Mouse (Mus musculus) bone marrow macrophage, adult 2 months (primary cell): ENCODE results near the gene Fam19a5. TPM values are rescaled to one million over a fixed set of nuclear protein-coding genes. Genes with fewer than 3 reads are reported as not detected.

Experiments
- H3K27ac ChIP-seq: 2 replicates; pipeline ENCODE4 v1.5.1; 2012; ENCODE audit warnings: low read depth, low read length; ENCODE audit not compliant: insufficient read depth
- H3K4me1 ChIP-seq: 2 replicates; pipeline ENCODE4 v1.6.1; 2012; ENCODE audit warnings: low read length; ENCODE audit not compliant: control insufficient read depth, insufficient read depth
- H3K4me3 ChIP-seq: 2 replicates; pipeline ENCODE4 v1.5.1; 2012; ENCODE audit warnings: mild to moderate bottlenecking, low read length, moderate library complexity; ENCODE audit not compliant: insufficient read depth
- CTCF ChIP-seq: IDR thresholded peaks from 2 replicates; pipeline ENCODE4 v1.5.1; 2012; ENCODE audit warnings: low read depth, mild to moderate bottlenecking, low read length, moderate library complexity
- POLR2A ChIP-seq: IDR thresholded peaks from 2 replicates; pipeline ENCODE4 v1.6.1; 2012; ENCODE audit warnings: mild to moderate bottlenecking, low read depth, low read length, borderline replicate concordance
- polyA plus RNA-seq: library from polyadenylated mRNA; stranded (reverse); fragments of >200 nt; gene quantifications from 2 replicates; pipeline ENCODE4 v1.2.4, GENCODE M21; 2012; ENCODE audit not compliant: missing spikeins, insufficient read depth, insufficient read length

Fam19a5 gene
- polyA plus RNA-seq, 1 experiment, result not detected

- TF ChIP-seq POLR2A (no peak), CTCF (no peak)
- Histone ChIP-seq H3K4me1 (no peaks in the 10 kb centered on the region), H3K27ac (no peak overlapping the region), H3K4me3 (no peak overlapping the region)
Measured at GRCm38 (mm10) chr15:87656496-87657155, 112.5 kb downstream of the Fam19a5 start.

- TF ChIP-seq CTCF, result no peak
- TF ChIP-seq POLR2A, result no peak
- no peak overlapping the region for H3K4me3 ChIP-seq
- no peak overlapping the region for H3K27ac ChIP-seq
- no peaks in the 10 kb centered on the region for H3K4me1 ChIP-seq
Measured at GRCm38 (mm10) chr15:87659729-87660128, 115.6 kb downstream of the Fam19a5 start.

GRCm38 (mm10) chr15:87661954-87662353, 117.9 kb downstream of the Fam19a5 start:
- TF ChIP-seq CTCF, result no peak
- no peak for TF ChIP-seq POLR2A

GRCm38 (mm10) chr15:87666041-87666750, 122.1 kb downstream of the Fam19a5 start:
- Histone ChIP-seq H3K27ac (no peak overlapping the region), H3K4me3 (no peak overlapping the region), H3K4me1 (no peaks in the 10 kb centered on the region)
- TF ChIP-seq POLR2A, result no peak
- no peak for TF ChIP-seq CTCF

More at GRCm38 (mm10) chr15:87661954-87662353, 117.9 kb downstream of the Fam19a5 start:
- Histone ChIP-seq H3K4me1 (no peaks in the 10 kb centered on the region), H3K4me3 (no peak overlapping the region), H3K27ac (no peak overlapping the region)

GRCm38 (mm10) chr15:87667416-87667815, 123.3 kb downstream of the Fam19a5 start:
- Histone ChIP-seq H3K4me1 (no peaks in the 10 kb centered on the region), H3K4me3 (no peak overlapping the region), H3K27ac (no peak overlapping the region)
- TF ChIP-seq CTCF (no peak), POLR2A (no peak)

GRCm38 (mm10) chr15:87668112-87668511, 124.0 kb downstream of the Fam19a5 start:
- no peak for TF ChIP-seq CTCF
- TF ChIP-seq POLR2A, result no peak
- Histone ChIP-seq H3K4me1 (no peaks in the 10 kb centered on the region), H3K4me3 (no peak overlapping the region), H3K27ac (no peak overlapping the region)

- no peak for TF ChIP-seq CTCF
- TF ChIP-seq POLR2A, result no peak
- Histone ChIP-seq H3K27ac (no peak overlapping the region), H3K4me3 (no peak overlapping the region), H3K4me1 (no peaks in the 10 kb centered on the region)
Measured at GRCm38 (mm10) chr15:87671929-87672328, 127.8 kb downstream of the Fam19a5 start.

- TF ChIP-seq CTCF, result no peak
- no peak for TF ChIP-seq POLR2A
- no peak overlapping the region for H3K4me3 ChIP-seq
- no peak overlapping the region for H3K27ac ChIP-seq
- H3K4me1 ChIP-seq, result no peaks in the 10 kb centered on the region
Measured at GRCm38 (mm10) chr15:87678711-87679110, 134.6 kb downstream of the Fam19a5 start.

GRCm38 (mm10) chr15:87682410-87682809, 138.3 kb downstream of the Fam19a5 start:
- H3K4me1 ChIP-seq, result no peaks in the 10 kb centered on the region
- no peak overlapping the region for H3K27ac ChIP-seq
- TF ChIP-seq POLR2A (no peak), CTCF (no peak)
- H3K4me3 ChIP-seq, result no peak overlapping the region

GRCm38 (mm10) chr15:87686415-87687040, 142.4 kb downstream of the Fam19a5 start:
- Histone ChIP-seq H3K4me3 (no peak overlapping the region), H3K4me1 (no peaks in the 10 kb centered on the region), H3K27ac (no peak overlapping the region)
- no peak for TF ChIP-seq CTCF
- no peak for TF ChIP-seq POLR2A
